Mouse (Mus musculus): ENCODE results near the gene Tecr. TPM values are rescaled to one million over a fixed set of nuclear protein-coding genes. Genes with fewer than 3 reads are reported as not detected.
"Not testable (repeated sequence)": the region's sequence is repeated elsewhere in the genome, so short reads cannot be mapped to it uniquely, and the experiment has no call there.

The Tecr gene
- total and polyA plus RNA-seq, 2 experiments: 108 to 677 TPM

DNA sequence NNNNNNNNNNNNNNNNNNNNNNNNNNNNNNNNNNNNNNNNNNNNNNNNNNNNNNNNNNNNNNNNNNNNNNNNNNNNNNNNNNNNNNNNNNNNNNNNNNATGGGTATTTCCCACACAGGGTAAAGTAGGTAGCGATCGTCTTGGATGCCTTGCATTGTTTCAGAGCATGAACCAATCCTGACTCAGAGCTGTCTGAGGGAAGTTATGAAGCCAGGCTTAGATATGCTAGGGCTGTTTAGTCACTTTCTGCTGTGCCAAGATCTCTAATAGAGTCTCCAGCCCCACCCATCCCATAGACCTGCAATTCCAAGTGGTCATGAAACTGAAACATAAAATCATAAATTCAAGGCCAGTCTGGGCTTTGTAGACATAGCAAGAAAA is 5.1 kb downstream of the Tecr start:
- Histone ChIP-seq H3K27ac (replicated peaks; ENCODE audit: insufficient read depth, low read depth, low read length) (no peak overlapping the region), H3K9ac (ENCODE audit: low read depth, low read length) (no peak overlapping the region)

DNA sequence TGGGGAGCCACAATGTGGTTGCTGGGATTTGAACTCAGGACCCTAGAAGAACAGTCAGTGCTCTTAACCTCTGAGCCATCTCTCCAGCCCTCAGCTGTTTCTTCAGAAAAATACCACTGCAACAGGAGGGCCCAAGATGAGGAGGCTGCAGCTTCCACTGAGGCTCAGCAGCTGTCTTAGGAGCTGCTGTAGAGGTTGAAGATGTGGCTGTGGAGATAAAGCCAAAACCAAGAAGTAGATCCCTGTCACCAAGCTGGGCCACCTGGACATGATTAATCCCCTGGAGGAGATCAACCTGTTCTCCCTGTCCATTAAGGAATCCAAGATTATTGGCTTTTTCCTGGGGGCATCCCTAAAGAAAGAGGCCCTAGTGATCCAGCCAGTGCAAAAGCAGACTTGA is 8.0 kb downstream of the Tecr start:
- H3K4me1 ChIP-seq (ENCODE audit: control insufficient read depth, insufficient read depth, low read length): peaks cover 1% of the 10 kb centered on the region; the same call in 1 of the 2 replicates
- H3K4me3 ChIP-seq (ENCODE audit: insufficient read depth, low read depth, low read length): no peak overlapping the region
- H3K9ac ChIP-seq (ENCODE audit: low read depth, low read length): no peak overlapping the region

More for the DNA sequence above, 5.1 kb downstream of the Tecr start:
- no peak for TF ChIP-seq POLR2A (IDR thresholded peaks at IDR 0.05; ENCODE audit: extremely low read depth, insufficient read depth, low read length)
- TF ChIP-seq CTCF (IDR thresholded peaks at IDR 0.05; ENCODE audit: low read depth, low read length): no peak
- H3K36me3 ChIP-seq (ENCODE audit: control insufficient read depth, insufficient read depth, low read length): no peaks in the 10 kb centered on the region
- no peak overlapping the region for H3K4me3 ChIP-seq (ENCODE audit: insufficient read depth, low read depth, low read length)
- peaks cover 5% of the 10 kb centered on the region; the same call in 1 of the 2 replicates for H3K4me1 ChIP-seq (ENCODE audit: control insufficient read depth, insufficient read depth, low read length)
- H3K79me2 ChIP-seq (ENCODE audit: control insufficient read depth, insufficient read depth, low read length): no peaks in the 10 kb centered on the region
- 81% methylated on average over 2 of the region's 2 CpGs for WGBS
- no peak for DNase-seq (ENCODE audit: extremely low read depth, low read depth, low spot score)
- no peaks in the 10 kb centered on the region for H3K27me3 ChIP-seq (ENCODE audit: control insufficient read depth, insufficient read depth, low read length)

DNA sequence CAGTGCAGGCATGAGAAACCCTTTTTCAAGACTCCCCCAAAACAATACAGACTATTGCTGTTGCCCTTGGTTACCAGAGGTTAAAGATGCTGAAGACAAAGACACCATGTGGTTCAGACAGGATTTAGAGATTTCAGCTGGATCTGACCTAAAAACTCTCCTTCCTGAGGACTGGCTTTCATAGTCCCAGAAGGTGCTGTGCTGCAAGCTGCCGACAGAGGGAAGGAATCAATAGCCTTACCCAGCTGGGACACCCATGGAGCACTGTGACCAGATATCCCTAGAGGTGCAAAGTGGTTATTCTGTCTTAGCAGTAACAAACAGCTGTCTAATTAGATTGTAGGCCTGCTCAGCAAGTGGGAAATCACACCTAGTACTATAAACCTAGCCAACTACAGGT is 9.6 kb downstream of the Tecr start:
- DNase-seq (ENCODE audit: extremely low read depth, low read depth, low spot score): no peak
- Histone ChIP-seq H3K36me3 (ENCODE audit: control insufficient read depth, insufficient read depth, low read length) (no peaks in the 10 kb centered on the region), H3K79me2 (ENCODE audit: control insufficient read depth, insufficient read depth, low read length) (peaks cover 3% of the 10 kb centered on the region; the same call in 1 of the 2 replicates), H3K4me1 (ENCODE audit: control insufficient read depth, insufficient read depth, low read length) (peaks cover 3% of the 10 kb centered on the region; the same call in 1 of the 2 replicates), H3K9ac (ENCODE audit: low read depth, low read length) (no peak overlapping the region), H3K27me3 (ENCODE audit: control insufficient read depth, insufficient read depth, low read length) (no peaks in the 10 kb centered on the region), H3K4me3 (ENCODE audit: insufficient read depth, low read depth, low read length) (no peak overlapping the region), H3K27ac (replicated peaks; ENCODE audit: insufficient read depth, low read depth, low read length) (no peak overlapping the region)
- TF ChIP-seq CTCF (IDR thresholded peaks at IDR 0.05; ENCODE audit: low read depth, low read length): 0 out of 2 replicates have a peak, but pooled peaks have one; percentile 12
- TF ChIP-seq POLR2A (IDR thresholded peaks at IDR 0.05; ENCODE audit: extremely low read depth, insufficient read depth, low read length): no peak
- WGBS: 29% methylated on average over 1 of the region's 1 CpGs

More for the DNA sequence above, 8.0 kb downstream of the Tecr start:
- no peak for DNase-seq (ENCODE audit: extremely low read depth, low read depth, low spot score)
- H3K27ac ChIP-seq (replicated peaks; ENCODE audit: insufficient read depth, low read depth, low read length): no peak overlapping the region
- no peaks in the 10 kb centered on the region for H3K79me2 ChIP-seq (ENCODE audit: control insufficient read depth, insufficient read depth, low read length)
- no peaks in the 10 kb centered on the region for H3K27me3 ChIP-seq (ENCODE audit: control insufficient read depth, insufficient read depth, low read length)
- H3K36me3 ChIP-seq (ENCODE audit: control insufficient read depth, insufficient read depth, low read length): no peaks in the 10 kb centered on the region
- TF ChIP-seq CTCF (IDR thresholded peaks at IDR 0.05; ENCODE audit: low read depth, low read length): no peak
- no peak for TF ChIP-seq POLR2A (IDR thresholded peaks at IDR 0.05; ENCODE audit: extremely low read depth, insufficient read depth, low read length)

DNA sequence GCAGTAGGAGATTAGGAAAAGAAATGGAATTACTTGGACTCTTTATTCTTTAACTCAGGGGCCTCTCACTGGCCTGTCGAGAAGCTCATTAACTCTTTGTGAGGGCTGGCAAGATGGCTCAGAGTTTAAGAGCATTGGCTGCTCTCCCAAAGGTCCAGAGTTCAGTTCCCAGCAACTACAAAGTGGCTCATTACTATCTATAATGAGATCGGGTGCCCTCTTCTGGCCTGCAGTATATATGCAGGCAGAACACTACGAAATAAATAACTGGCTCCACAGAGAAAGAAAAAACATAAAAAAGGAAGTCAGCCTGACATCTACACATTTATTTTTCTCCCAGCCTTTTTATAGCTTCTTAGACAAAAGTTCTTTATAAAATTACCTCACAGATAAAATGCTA is 11.4 kb downstream of the Tecr start:
- Histone ChIP-seq H3K4me1 (ENCODE audit: control insufficient read depth, insufficient read depth, low read length) (peaks cover 8% of the 10 kb centered on the region), H3K36me3 (ENCODE audit: control insufficient read depth, insufficient read depth, low read length) (no peaks in the 10 kb centered on the region), H3K27me3 (ENCODE audit: control insufficient read depth, insufficient read depth, low read length) (no peaks in the 10 kb centered on the region), H3K79me2 (ENCODE audit: control insufficient read depth, insufficient read depth, low read length) (peaks cover 9% of the 10 kb centered on the region; the same call in 1 of the 2 replicates), H3K4me3 (ENCODE audit: insufficient read depth, low read depth, low read length) (no peak overlapping the region), H3K9ac (ENCODE audit: low read depth, low read length) (no peak overlapping the region), H3K27ac (replicated peaks; ENCODE audit: insufficient read depth, low read depth, low read length) (no peak overlapping the region)
- WGBS: 14% methylated on average over 3 of the region's 3 CpGs
- DNase-seq (ENCODE audit: extremely low read depth, low read depth, low spot score): peak; percentile 70
- TF ChIP-seq POLR2A (IDR thresholded peaks at IDR 0.05; ENCODE audit: extremely low read depth, insufficient read depth, low read length) (no peak), CTCF (IDR thresholded peaks at IDR 0.05; ENCODE audit: low read depth, low read length) (no peak)

DNA sequence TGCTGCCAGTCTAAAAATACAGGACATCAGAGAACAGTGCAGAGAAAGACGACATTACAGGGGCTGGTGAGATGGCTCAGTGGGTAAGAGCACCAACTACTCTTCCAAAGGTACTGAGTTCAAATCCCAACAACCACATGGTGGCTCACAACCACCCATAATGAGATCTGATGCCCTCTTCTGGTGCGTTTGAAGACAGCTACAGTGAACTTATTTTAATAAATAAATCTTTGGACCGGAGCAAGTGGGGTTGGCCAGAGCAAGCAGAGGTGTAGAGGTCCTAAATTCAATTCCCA is 12.8 kb downstream of the Tecr start:
- 10% methylated on average over 3 of the region's 3 CpGs for WGBS
- H3K79me2 ChIP-seq (ENCODE audit: control insufficient read depth, insufficient read depth, low read length); H3K36me3 ChIP-seq (ENCODE audit: control insufficient read depth, insufficient read depth, low read length); H3K27me3 ChIP-seq (ENCODE audit: control insufficient read depth, insufficient read depth, low read length); H3K4me1 ChIP-seq (ENCODE audit: control insufficient read depth, insufficient read depth, low read length): not testable (repeated sequence)
- Histone ChIP-seq H3K9ac (ENCODE audit: low read depth, low read length) (peak overlapping the region; percentile 24), H3K27ac (replicated peaks; ENCODE audit: insufficient read depth, low read depth, low read length) (peak overlapping the region; percentile 86), H3K4me3 (ENCODE audit: insufficient read depth, low read depth, low read length) (peak overlapping the region; percentile 18)
- DNase-seq (ENCODE audit: extremely low read depth, low read depth, low spot score): peak; percentile 40

DNA sequence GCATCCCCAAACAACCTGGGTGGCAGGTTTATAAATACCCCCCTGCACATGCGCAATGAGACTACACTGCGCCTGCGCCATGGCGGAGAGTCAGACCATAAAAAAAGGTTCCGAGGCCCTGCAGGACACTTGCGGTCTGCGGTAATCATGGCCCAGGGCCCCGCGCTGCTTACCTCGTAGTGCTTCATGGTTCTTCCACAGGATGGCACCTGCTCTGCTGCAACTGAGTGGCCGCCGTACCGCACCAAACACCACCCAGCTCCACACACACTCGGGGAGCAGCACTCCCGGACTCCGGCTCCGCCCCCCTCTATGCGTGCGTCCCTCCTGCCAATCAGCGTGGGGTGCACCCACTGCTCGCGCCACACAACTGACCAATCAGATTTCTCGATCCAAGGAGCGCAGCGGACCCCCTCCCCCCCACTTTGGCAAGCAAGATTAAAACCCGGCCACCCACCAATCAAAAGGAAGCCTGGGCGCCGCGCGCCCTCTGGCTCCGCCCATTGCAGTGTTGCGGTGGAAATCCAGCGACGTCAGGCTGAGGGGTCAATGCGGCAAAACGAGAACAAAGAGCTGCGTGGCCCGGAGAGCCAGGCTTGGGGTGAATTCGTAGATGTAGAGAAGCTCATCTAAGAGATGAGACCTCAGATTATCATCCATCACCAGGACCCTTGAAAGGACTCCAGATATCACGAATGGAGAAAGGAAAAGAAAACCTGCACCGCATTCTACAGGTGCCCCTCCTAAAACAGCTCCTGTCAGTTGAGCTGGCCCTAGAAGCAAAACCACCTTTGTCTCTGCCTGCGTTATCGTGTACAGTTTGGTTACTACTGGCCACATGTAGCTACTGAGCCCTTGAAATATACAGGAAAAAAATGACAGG is 13.4 kb downstream of the Tecr start:
- TF ChIP-seq POLR2A (IDR thresholded peaks at IDR 0.05; ENCODE audit: extremely low read depth, insufficient read depth, low read length) (peak; percentile 92), CTCF (IDR thresholded peaks at IDR 0.05; ENCODE audit: low read depth, low read length) (no peak)
- DNase-seq (ENCODE audit: extremely low read depth, low read depth, low spot score): peak; percentile 93
- Histone ChIP-seq H3K36me3 (ENCODE audit: control insufficient read depth, insufficient read depth, low read length) (no peaks in the 10 kb centered on the region), H3K4me1 (ENCODE audit: control insufficient read depth, insufficient read depth, low read length) (peaks cover 9% of the 10 kb centered on the region), H3K27ac (replicated peaks; ENCODE audit: insufficient read depth, low read depth, low read length) (peak overlapping the region; percentile 86), H3K27me3 (ENCODE audit: control insufficient read depth, insufficient read depth, low read length) (no peaks in the 10 kb centered on the region), H3K79me2 (ENCODE audit: control insufficient read depth, insufficient read depth, low read length) (peaks cover 9% of the 10 kb centered on the region; the same call in 1 of the 2 replicates), H3K9ac (ENCODE audit: low read depth, low read length) (peak overlapping the region; percentile 73), H3K4me3 (ENCODE audit: insufficient read depth, low read depth, low read length) (peak overlapping the region; percentile 64)
- WGBS: under 1% methylated on average over 43 of the region's 43 CpGs
